Mouse (Mus musculus) forebrain, embryonic 11.5 days (tissue): ENCODE results near the gene Mob1a. TPM values are rescaled to one million over a fixed set of nuclear protein-coding genes. Genes with fewer than 3 reads are reported as not detected.

Experiments
- ATAC-seq: fragments of 200-750 bp; cut with Nextera tagmentation; replicated peaks from 2 replicates; pipeline ENCODE4 v1.8.0; 2017; ENCODE audit warnings: moderate TSS enrichment; ENCODE audit not compliant: low FRiP score
- DNase-seq: peaks from one replicate; pipeline ENCODE4 v3.0.0-alpha.2; 2017; ENCODE audit warnings: low spot score
- H3K27ac ChIP-seq: fragments of 300-500 bp; sonication (generic); 2 replicates; pipeline ENCODE4 v1.5.1; 2014; ENCODE audit warnings: low read depth, low read length
- H3K27me3 ChIP-seq: fragments of 300-500 bp; sonication (generic); 2 replicates; pipeline ENCODE4 v1.6.1; 2014; ENCODE audit warnings: mild to moderate bottlenecking, low read length, mixed read lengths; ENCODE audit not compliant: control insufficient read depth, insufficient read depth
- H3K36me3 ChIP-seq: fragments of 300-500 bp; sonication (generic); 2 replicates; pipeline ENCODE4 v1.6.1; 2014; ENCODE audit warnings: mild to moderate bottlenecking, low read length, moderate library complexity, mixed read lengths; ENCODE audit not compliant: control insufficient read depth, insufficient read depth
- H3K4me1 ChIP-seq: fragments of 300-500 bp; sonication (generic); replicated peaks from 2 replicates; pipeline ENCODE4 v1.6.1; 2014; ENCODE audit warnings: low read length, mixed read lengths; ENCODE audit not compliant: control insufficient read depth, insufficient read depth
- H3K4me2 ChIP-seq: fragments of 300-500 bp; sonication (generic); 2 replicates; pipeline ENCODE4 v1.6.1; 2014; ENCODE audit warnings: low read depth, mild to moderate bottlenecking, low read length, moderate library complexity, mixed read lengths; ENCODE audit not compliant: severe bottlenecking
- H3K4me3 ChIP-seq: fragments of 300-500 bp; sonication (generic); 2 replicates; pipeline ENCODE4 v1.5.1; 2014; ENCODE audit warnings: low read depth, low read length
- H3K9ac ChIP-seq: fragments of 300-500 bp; sonication (generic); 2 replicates; pipeline ENCODE4 v1.6.1; 2014; ENCODE audit warnings: low read length
- H3K9me3 ChIP-seq: fragments of 300-500 bp; sonication (generic); 2 replicates; pipeline ENCODE4 v1.6.1; 2016; ENCODE audit warnings: low read length, mixed read lengths; ENCODE audit not compliant: control insufficient read depth
- WGBS: fragments of 180-500 bp; shearing (Covaris S2); extraction: QIAGEN DNeasy Blood & Tissue Kit; methylation state at CpG from one replicate; pipeline ENCODE4 v1.1.7; 2014; 5-methylcytosine and 5-hydroxymethylcytosine counted together
- polyA plus RNA-seq: library from polyadenylated mRNA; unstranded; fragments of >200 nt; fragmentation: Nextera tagmentation; extraction: Ambion mirVana; gene quantifications from 2 replicates; pipeline ENCODE4 v1.2.1, GENCODE M21; 2014

The Mob1a gene
- polyA plus RNA-seq, 1 experiment from 2014 or later: 69.7 TPM

- 90% methylated on average over 9 of the region's 9 CpGs for WGBS
- no peak for ATAC-seq
- Histone ChIP-seq H3K36me3 (peaks cover 7% of the 10 kb centered on the region), H3K27me3 (no peaks in the 10 kb centered on the region), H3K27ac (no peak overlapping the region), H3K9ac (no peak overlapping the region), H3K4me3 (no peak overlapping the region), H3K9me3 (no peaks in the 10 kb centered on the region), H3K4me2 (no peak overlapping the region), H3K4me1 (no peaks in the 10 kb centered on the region)
- no peak for DNase-seq
These were observed 59.8 kb downstream of the Mob1a start for GRCm38 (mm10) chr6:83385569-83386090.

GRCm38 (mm10) chr6:83392166-83392780 is 66.5 kb downstream of the Mob1a start:
- H3K9me3 ChIP-seq: no peaks in the 10 kb centered on the region
- DNase-seq (no peak), ATAC-seq (no peak)
- no peak overlapping the region for H3K4me3 ChIP-seq
- H3K4me1 ChIP-seq: no peaks in the 10 kb centered on the region
- H3K27me3 ChIP-seq: no peaks in the 10 kb centered on the region
- H3K4me2 ChIP-seq: no peak overlapping the region
- H3K36me3 ChIP-seq: peaks cover 13% of the 10 kb centered on the region; the same call in 1 of the 2 replicates
- H3K9ac ChIP-seq: no peak overlapping the region
- WGBS: 93% methylated on average over 8 of the region's 8 CpGs
- H3K27ac ChIP-seq: no peak overlapping the region

Other genes starting within 250 kb of the Mob1a start
- gene Pcgf1, start 248.1 kb upstream of the Mob1a start, polyA plus RNA-seq: 34.3 and 36.4 TPM in 2 replicates
- 0.40 TPM in 1 of 2 replicates, not detected in the other for gene Lbx2, start 239.6 kb upstream of the Mob1a start, polyA plus RNA-seq
- gene Ccdc142, start 224.4 kb upstream of the Mob1a start, polyA plus RNA-seq: 2.8 and 3.0 TPM in 2 replicates
- 2.5 and 3.0 TPM in 2 replicates for gene Gm42688, start 224.4 kb upstream of the Mob1a start, polyA plus RNA-seq
- 116 and 123 TPM in 2 replicates for gene Mrpl53, start 217.0 kb upstream of the Mob1a start, polyA plus RNA-seq
- gene Mogs, start 210.5 kb upstream of the Mob1a start, polyA plus RNA-seq: 37.1 and 39.0 TPM in 2 replicates
- 141 and 154 TPM in 2 replicates for gene Wbp1, start 204.5 kb upstream of the Mob1a start, polyA plus RNA-seq
- gene Ino80b, start 200.6 kb upstream of the Mob1a start, polyA plus RNA-seq: 20.0 and 27.7 TPM in 2 replicates
- 17.8 and 23.0 TPM in 2 replicates for gene Rtkn, start 190.6 kb upstream of the Mob1a start, polyA plus RNA-seq
- 12.6 and 15.6 TPM in 2 replicates for gene Wdr54, start 169.6 kb upstream of the Mob1a start, polyA plus RNA-seq
- 1.2 and 1.9 TPM in 2 replicates for gene 1700003E16Rik, start 169.6 kb upstream of the Mob1a start, polyA plus RNA-seq
- 99.6 and 104 TPM in 2 replicates for gene Dctn1, start 160.1 kb upstream of the Mob1a start, polyA plus RNA-seq
- gene Slc4a5, start 106.2 kb upstream of the Mob1a start, polyA plus RNA-seq: 0.35 and 0.84 TPM in 2 replicates
- gene Mthfd2, start 108 bp upstream of the Mob1a start, polyA plus RNA-seq: 48.0 and 48.1 TPM in 2 replicates
- gene Bola3, start 23.1 kb downstream of the Mob1a start, polyA plus RNA-seq: 128 and 140 TPM in 2 replicates
- gene Tet3, start 133.1 kb downstream of the Mob1a start, polyA plus RNA-seq: 49.9 and 56.0 TPM in 2 replicates
- 57.9 and 60.6 TPM in 2 replicates for gene Dguok, start 181.0 kb downstream of the Mob1a start, polyA plus RNA-seq
- gene Actg2, start 210.2 kb downstream of the Mob1a start, polyA plus RNA-seq: 2.3 and 3.1 TPM in 2 replicates
- 20.5 and 21.6 TPM in 2 replicates for gene Stambp, start 246.7 kb downstream of the Mob1a start, polyA plus RNA-seq